Mouse (Mus musculus) cerebral cortex, adult 2 months (tissue): ENCODE data around the gene Apol11b.

Experiments used
- WGBS: fragments of 180-500 bp; shearing (Covaris S2); methylation state at CpG from one replicate; pipeline ENCODE4 v1.1.7; 2018; 5-methylcytosine and 5-hydroxymethylcytosine counted together

Gene Apol11b

DNA sequence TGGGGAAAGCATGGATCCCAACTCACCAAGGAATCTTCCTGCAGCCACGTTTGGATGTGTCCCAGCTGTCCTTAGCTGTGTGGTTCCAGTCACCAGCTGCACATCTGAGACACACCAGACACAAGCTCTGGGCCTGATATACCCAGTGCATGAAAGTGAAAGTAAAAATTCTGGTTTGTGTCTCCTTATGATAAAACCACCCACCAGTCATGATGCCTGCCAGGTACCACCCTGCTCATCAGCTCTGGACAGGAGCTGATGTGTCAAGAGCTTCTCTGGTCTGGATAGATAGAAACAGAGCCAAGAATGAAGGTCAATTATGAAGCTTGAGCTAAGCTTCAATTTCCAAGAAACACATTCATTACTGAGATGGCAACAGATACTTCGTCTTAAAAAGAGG lies at the start of gene Apol11b:
Gene Apol11b (minus strand): TSS at position 111 of the 400 bp plus-strand sequence.
- WGBS: 74% methylated on average over 2 of the region's 2 CpGs

DNA sequence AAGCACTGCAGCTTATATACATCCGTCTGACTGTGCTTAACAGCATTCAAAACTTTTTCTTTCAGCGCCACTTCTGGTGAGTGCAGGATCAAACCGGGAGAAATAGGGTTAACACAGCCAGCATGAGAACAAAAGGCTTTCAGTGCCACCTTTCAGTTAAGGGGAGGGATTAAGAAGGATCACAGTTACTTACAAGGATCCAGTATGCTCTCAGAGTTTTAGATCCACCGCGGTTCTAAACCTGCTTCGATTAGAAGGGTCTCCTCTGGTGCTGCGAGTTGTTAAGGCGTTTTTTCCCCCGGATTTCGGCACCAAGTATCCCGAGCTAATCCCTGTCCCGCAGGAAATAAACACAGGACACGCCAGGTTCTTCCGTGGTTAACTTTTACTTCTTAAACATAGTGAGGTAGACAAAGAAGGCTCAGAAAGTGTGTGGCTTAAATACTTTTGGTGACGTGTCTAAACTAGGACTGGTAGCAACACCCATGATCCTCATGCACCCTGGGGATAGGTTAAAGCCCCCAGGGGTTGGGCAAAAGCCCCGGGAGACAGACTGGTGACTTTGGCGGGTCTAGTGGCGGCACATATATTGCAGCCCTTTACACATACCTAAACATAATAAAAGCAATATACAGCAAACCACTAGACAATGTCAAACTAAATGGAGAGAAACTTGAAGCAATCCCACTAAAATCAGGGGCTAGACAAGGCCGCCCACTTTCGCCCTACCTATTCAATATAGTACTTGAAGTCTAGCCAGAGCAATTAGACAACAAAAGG lies 48.6 kb upstream of the Apol11b start:
- 14% methylated on average over 19 of the region's 20 CpGs for WGBS

DNA sequence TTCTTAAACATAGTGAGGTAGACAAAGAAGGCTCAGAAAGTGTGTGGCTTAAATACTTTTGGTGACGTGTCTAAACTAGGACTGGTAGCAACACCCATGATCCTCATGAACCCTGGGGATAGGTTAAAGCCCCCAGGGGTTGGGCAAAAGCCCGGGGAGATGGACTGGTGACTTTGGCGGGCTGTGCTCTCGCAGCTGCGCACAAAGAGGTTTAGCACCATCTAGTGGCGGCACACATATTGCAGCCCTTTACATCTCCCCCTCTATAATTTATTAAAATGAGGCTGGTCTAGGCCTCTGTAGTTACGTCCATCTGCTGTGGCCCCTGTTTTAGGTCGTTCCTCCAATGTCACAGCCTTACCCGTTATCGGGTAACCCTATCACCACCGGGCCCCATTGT lies 40.9 kb upstream of the Apol11b start:
- 12% methylated on average over 11 of the region's 11 CpGs for WGBS

DNA sequence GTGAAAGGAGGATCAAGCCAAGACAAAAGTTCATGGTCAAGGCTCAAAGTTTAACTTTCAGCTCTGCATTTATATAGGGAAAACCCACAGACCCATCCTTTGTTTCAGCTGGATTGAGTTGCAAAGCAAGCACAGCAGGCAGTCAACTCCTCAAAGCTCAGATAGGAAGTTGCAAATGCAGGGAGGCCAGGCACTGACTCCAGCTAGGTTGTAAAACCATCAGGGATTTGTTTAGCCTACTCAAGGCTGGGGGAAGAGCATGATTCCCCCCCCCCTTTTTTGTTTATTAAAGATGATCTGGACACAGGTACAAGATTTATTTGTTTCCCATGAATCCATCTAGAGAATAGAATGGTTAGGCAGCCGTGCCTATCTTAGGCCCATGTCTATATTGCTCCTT lies 31.0 kb upstream of the Apol11b start:
- WGBS: 86% methylated on average over 1 of the region's 1 CpGs

DNA sequence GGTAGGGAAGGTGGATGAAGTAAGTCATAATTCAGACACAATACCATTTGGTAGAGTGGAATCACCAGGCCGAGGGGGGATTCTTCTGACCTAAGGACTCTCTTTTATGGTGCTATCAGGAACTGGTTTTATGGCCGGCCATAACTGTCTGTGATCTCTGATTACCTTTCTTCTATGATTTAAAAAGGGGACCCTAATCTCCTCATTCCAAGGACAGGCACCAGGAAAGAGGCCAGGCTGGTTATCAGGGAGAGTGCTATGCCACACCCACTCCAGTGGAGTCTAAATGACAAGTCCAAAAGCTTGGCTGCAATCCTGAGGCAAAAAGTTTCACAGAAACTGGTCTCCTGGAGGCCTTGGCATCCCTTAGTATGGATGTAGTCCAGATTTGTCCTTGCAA lies 18.8 kb upstream of the Apol11b start:
- WGBS: 95% methylated on average over 2 of the region's 2 CpGs

DNA sequence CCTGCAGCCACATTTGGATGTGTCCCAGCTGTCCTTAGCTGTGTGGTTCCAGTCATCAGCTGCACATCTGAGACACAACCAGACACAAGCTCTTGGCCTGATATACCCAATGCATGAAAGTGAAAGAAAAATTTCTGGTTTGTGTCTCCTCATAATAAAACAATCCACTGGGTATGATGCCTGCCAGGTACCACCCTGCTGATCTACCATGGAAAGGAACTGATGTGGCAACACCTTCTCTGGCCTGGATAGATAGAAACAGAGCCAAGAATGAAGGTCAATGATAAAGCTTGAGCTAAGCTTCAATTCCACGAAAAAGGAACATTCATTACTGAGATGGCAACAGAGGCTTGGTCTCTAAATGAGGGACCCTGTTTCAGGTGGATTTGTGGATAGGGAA lies 16.7 kb upstream of the Apol11b start:
- 95% methylated on average over 1 of the region's 1 CpGs for WGBS

GRCm38 (mm10) chr15:77629822-77630221 lies 13.3 kb downstream of the Apol11b start:
- WGBS: 80% methylated on average over 3 of the region's 3 CpGs

GRCm38 (mm10) chr15:77628647-77629046 lies 14.4 kb downstream of the Apol11b start:
- 76% methylated on average over 9 of the region's 9 CpGs for WGBS

- WGBS: 93% methylated on average over 4 of the region's 4 CpGs
These were observed 16.6 kb downstream of the Apol11b start for GRCm38 (mm10) chr15:77626471-77626870.

DNA sequence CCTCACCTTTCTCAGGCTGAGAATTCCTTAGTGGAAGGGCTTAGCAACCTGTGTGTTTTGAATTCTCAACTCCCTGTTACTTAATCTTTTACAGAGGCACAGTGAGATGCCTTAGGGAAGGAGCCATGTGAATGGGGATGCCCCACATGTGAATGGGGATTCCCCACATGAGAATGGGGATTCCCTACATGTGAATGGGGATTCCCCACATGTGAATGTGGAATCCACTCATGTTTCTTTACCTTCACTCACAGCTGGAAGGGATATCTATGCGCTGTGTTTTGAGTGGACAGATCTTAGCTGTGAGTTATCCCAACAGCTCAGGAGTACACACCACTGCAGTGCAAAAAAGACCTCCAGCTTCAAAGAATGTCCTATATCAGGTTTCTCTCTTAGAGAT lies 18.4 kb downstream of the Apol11b start:
- WGBS: 89% methylated on average over 1 of the region's 1 CpGs

DNA sequence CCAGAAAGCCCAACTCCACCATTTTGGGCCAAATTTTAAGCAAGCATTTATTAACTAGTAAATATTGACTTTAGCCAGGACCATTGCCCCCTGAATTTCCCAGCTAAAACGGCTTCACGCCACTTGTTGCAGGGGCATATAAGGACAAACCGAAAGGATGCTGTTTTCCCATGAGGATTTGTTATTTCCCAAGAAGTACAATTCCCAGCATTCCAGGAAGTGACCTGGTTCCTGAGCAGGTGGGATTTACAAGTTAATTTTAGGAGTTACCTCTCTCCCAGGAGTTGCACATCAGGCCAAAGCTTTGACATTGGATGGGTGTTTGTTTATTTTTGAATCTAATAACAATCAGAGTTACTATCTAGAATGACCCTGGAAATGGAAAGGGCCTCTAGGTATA lies 37.0 kb downstream of the Apol11b start:
- WGBS: 86% methylated on average over 3 of the region's 3 CpGs

- 93% methylated on average over 1 of the region's 1 CpGs for WGBS
These were observed 44.1 kb downstream of the Apol11b start, which contains the start of gene Gm36245 for GRCm38 (mm10) chr15:77598958-77599357. Gene Gm36245 (plus strand): TSS chr15:77599258.

DNA sequence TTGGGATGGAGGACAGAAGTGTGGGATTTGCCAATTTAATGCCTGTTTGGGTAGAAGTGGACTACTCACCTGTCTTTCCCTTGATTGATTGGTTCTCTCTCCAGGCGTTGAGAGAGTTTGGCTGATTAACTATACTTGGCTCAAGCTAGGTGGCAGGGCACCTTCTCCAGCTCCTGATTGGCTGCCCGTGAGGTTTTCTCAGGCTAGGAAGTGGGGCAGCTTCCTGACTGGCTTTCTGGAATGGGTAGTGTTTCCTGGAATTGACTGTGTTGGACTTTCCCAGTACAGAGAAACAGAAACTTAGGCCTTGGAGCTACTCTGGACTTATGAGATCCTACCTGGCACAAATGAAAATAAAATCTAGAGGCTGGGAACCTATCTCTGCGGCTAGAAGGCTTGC lies 44.7 kb downstream of the Apol11b start:
- WGBS: 73% methylated on average over 3 of the region's 3 CpGs

DNA sequence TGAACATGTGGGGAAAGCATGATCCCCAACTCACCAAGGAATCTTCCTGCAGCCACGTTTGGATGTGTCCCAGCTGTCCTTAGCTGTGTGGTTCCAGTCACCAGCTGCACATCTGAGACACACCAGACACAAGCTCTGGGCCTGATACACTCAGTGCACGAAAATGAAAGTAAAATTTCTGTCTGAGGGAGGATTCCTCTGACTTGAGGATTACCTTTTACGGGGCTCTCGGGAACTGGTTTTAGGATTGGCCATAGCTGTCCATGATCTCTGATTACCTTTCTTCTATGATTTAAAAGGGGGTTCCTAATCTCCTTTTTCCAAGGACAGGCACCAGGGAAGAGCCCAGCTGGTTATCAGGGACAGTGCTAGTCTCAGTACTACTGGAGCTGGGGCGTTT lies 47.1 kb downstream of the Apol11b start, which contains the start of gene Apol10b:
Gene Apol10b (minus strand): TSS at position 165 of the 400 bp plus-strand sequence.
- WGBS: 67% methylated on average over 5 of the region's 5 CpGs

DNA sequence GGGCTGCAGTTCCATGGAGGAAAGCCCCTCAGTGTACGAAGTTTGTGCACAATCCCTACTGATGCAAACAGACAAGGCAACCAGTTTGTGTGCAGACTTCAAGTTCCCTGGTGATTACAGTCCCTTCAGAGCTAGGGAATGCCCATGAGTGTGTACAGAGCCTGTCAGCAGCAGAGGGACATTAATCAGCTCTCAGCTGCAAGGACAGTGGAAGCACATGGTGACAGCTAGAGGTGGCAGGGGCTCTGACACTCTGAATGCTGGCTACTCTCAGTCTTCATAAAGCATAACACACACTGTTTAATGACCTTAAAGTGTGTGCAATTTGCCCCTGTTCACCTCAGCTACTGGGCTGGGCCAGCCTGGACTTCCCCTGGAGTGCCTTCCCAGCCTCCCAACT lies 49.5 kb downstream of the Apol11b start:
- WGBS: 84% methylated on average over 1 of the region's 1 CpGs

GRCm38 (mm10) chr15:77590881-77591280 lies 52.2 kb downstream of the Apol11b start:
- 90% methylated on average over 2 of the region's 2 CpGs for WGBS
